Mouse (Mus musculus) liver (tissue): ENCODE data around the gene Emsy.

Experiments
- DNase-seq: peaks from one replicate; pipeline ENCODE4 v3.0.0-alpha.2; 2020; ENCODE audit warnings: mixed read lengths

Emsy gene

DNA sequence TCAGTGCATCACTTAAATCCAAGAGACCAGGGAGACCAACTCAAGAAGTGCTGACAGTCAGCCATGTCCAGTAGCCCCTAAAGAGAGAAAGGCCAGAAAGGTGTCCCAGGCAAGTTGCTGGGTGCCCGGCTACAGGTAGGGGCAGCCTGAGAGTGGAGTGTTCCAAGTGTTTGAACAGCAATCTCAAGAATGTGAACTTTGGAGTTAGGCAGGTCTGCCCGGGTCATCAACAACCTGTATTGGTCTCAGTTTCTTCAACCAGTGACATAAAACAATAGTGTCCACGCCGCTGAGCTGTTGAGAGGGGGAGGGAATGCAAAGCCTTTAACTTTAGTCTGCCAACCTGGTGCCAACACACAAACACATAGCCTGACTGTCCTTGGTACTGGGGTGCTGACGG, 115.0 kb downstream of the Emsy start:
- DNase-seq: no peak

DNA sequence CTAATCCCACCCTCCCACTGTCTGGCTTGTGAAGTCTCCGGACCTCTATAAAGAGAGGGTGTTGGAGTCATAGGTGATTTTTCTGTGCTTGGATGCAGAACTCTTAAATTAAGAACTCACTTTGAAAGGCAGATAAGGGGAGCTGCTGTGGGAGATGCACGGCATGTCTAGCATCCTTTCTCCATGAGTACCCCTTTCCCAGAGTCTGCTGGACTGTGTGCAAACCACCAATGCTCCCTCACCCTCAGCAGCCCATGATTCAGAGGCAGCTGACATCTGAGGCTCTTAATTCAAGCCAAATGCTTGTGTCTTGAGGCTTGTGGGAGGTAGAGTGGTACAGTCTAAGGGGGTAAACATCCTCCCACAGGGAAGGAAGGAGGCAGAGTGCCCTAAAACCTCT, 115.7 kb downstream of the Emsy start:
- DNase-seq: no peak

DNA sequence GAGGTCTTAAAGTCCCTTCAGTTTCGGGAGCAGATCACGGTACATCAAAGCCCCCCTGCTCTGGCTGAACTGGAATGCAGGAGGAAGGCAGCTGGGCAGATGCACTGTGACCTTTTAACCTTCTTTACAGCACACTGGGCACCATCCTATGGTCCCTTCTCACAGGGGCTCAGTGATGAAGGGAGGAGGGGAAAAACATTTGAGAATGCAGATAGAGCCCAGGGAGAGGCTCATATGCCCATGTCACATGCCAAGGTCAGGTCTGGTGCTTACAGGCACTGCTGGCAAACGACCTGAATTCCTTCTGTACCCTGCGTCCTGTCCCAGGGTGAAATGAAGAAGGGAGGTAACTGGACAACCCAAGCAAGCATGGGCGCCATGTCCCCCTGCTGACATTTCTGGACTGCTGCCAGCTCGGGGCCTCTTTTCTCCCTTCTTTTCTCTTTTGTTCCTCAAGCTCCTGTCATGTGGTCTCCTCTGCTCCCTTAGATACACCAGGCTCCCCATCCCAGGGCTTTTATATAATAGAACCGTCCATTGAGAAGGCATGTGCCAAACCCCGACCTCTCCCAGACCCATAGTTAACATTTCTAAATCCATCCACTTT, 118.5 kb downstream of the Emsy start:
- DNase-seq: no peak

DNA sequence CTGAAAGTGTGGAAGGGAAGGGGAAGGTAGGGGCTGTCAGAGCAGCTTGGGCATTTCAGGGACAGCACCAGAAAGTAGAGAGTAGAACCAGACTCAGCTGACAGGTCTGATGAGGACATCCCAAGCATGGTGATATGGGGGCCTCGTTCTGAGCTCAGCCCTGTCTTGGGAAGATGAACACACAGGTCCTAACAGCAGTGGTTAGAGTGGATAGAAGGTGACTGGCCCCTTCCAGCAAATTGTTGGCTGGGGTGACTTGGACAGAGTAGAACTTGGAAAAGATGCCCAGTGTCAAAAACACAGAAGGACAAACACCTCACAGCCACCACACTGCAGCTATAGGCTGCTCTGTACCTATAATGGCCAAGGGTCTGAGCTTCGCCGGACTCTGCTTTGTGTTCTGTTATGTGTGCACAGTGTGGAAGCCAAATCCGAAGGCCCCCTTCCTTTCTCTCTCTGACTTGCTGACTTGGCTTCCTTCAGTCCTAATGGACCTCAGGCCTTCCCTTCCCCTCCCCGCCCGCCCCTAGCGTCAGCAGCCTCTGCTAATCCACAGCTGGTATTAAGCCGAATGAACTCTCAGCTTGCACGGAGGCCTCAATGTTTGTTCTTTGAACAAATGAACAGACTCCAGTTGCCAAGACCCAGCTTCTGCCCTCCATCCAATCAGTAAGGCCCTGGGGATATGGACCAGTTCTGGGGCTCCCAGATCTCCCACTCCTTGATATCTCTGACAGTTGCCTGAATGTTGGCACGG, 119.2 kb downstream of the Emsy start:
- no peak for DNase-seq
